Mouse (Mus musculus): ENCODE measurements around the gene Zbp1.

The Zbp1 gene

GRCm38 (mm10) chr2:173218416-173219141 is at the start of gene Zbp1:
TSS of gene Zbp1 (minus strand) at chr2:173218923.
- no peak for DNase-seq (ENCODE audit: low read depth, low spot score)

- no peak for DNase-seq (ENCODE audit: low read depth, low spot score)
Observed at GRCm38 (mm10) chr2:173267562-173267961, 48.8 kb upstream of the Zbp1 start.

- DNase-seq (ENCODE audit: low read depth, low spot score) = no peak
Observed at GRCm38 (mm10) chr2:173266349-173267112, 47.8 kb upstream of the Zbp1 start.

GRCm38 (mm10) chr2:173265468-173266265 is 46.9 kb upstream of the Zbp1 start:
- no peak for DNase-seq (ENCODE audit: low read depth, low spot score)

GRCm38 (mm10) chr2:173264467-173265128 is 45.9 kb upstream of the Zbp1 start:
- DNase-seq (ENCODE audit: low read depth, low spot score) = no peak

GRCm38 (mm10) chr2:173263636-173264330 is 45.1 kb upstream of the Zbp1 start:
- DNase-seq (ENCODE audit: low read depth, low spot score) = no peak

- DNase-seq (ENCODE audit: low read depth, low spot score) = no peak
Observed at GRCm38 (mm10) chr2:173261497-173261896, 42.8 kb upstream of the Zbp1 start.

GRCm38 (mm10) chr2:173258459-173259091 is 39.9 kb upstream of the Zbp1 start:
- DNase-seq (ENCODE audit: low read depth, low spot score) = no peak

GRCm38 (mm10) chr2:173257610-173258009 is 38.9 kb upstream of the Zbp1 start:
- DNase-seq (ENCODE audit: low read depth, low spot score) = no peak

- no peak for DNase-seq (ENCODE audit: low read depth, low spot score)
Observed at GRCm38 (mm10) chr2:173256552-173256949, 37.8 kb upstream of the Zbp1 start.

GRCm38 (mm10) chr2:173255810-173256551 is 37.3 kb upstream of the Zbp1 start:
- no peak for DNase-seq (ENCODE audit: low read depth, low spot score)

GRCm38 (mm10) chr2:173253761-173254662 is 35.3 kb upstream of the Zbp1 start:
- DNase-seq (ENCODE audit: low read depth, low spot score) = no peak

GRCm38 (mm10) chr2:173251675-173252074 is 33.0 kb upstream of the Zbp1 start:
- no peak for DNase-seq (ENCODE audit: low read depth, low spot score)

- no peak for DNase-seq (ENCODE audit: low read depth, low spot score)
Observed at GRCm38 (mm10) chr2:173251133-173251532, 32.4 kb upstream of the Zbp1 start.

GRCm38 (mm10) chr2:173250411-173250810 is 31.7 kb upstream of the Zbp1 start:
- DNase-seq (ENCODE audit: low read depth, low spot score) = no peak

GRCm38 (mm10) chr2:173249965-173250364 is 31.2 kb upstream of the Zbp1 start:
- DNase-seq (ENCODE audit: low read depth, low spot score) = no peak

GRCm38 (mm10) chr2:173249386-173249785 is 30.7 kb upstream of the Zbp1 start:
- DNase-seq (ENCODE audit: low read depth, low spot score) = no peak

- DNase-seq (ENCODE audit: low read depth, low spot score) = no peak
Observed at GRCm38 (mm10) chr2:173248822-173249221, 30.1 kb upstream of the Zbp1 start.

- DNase-seq (ENCODE audit: low read depth, low spot score) = no peak
Observed at GRCm38 (mm10) chr2:173247911-173248310, 29.2 kb upstream of the Zbp1 start.

All from retina, adult 2 months (tissue).